Mouse (Mus musculus): ENCODE results near the gene Prkce.

The Prkce gene

GRCm38 (mm10) chr17:86571266-86571665 lies 403.7 kb downstream of the Prkce start:
- in situ Hi-C loops (cut with MboI; ENCODE audit: unreplicated experiment in 2 of 2): no loop called here

DNA sequence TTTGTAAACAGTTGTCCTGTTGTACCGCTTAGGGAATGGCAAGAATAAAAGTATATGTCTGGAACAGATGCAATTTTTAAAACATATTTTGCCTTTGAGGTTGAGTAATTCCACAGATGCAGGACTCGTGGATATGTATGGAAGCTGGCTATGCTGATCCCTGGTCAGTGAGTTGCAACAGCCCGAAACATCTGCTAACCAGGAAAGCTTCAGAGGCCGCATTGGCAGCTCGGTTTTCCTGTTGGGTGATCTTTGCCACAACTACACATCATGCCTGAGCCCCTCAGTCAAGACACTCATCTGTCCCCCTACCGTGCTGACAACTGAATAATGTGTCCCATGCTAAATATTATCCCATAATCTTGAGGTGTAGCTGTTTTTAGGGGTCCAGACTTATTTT lies 404.6 kb downstream of the Prkce start:
- in situ Hi-C loops (cut with MboI; ENCODE audit: unreplicated experiment in 2 of 2): no loop called here

GRCm38 (mm10) chr17:86572576-86572975 lies 405.0 kb downstream of the Prkce start:
- in situ Hi-C loops (cut with MboI; ENCODE audit: unreplicated experiment in 2 of 2): no loop called here

DNA sequence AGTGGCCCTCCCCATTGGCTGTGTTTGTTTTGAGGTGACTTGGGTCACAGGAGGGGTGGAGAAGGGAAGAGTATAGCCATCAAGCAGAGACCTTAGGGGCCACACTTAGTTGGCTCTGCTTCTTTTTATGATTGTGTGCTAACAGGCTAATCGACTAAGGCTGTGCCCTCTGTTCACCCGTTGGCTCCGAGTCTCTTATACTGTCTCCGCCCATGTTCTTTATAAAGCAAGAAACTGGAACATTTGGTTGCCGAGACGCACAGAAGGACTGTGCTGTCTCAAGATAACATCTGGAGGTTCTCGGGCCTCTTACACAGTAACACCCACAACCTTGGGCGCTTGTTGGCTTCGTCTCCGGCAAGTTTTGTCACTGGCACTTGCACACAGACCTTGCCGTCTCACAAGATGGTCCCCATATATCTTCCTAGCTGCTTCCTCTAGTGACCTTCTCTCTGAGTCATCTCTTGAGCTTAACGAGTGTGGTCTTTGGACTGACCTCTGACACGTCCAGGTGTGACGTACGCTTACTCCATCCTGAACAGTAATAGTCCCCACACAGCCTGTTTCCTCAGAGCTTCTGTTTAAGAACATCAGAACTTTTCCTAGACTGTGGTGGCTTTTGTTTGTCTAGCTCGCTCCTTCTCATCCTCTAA lies 406.1 kb downstream of the Prkce start:
- in situ Hi-C loops (cut with MboI; ENCODE audit: unreplicated experiment in 2 of 2): no loop called here

- in situ Hi-C loops (cut with MboI; ENCODE audit: unreplicated experiment in 2 of 2): no loop called here
Observed at GRCm38 (mm10) chr17:86580724-86581123, 413.1 kb downstream of the Prkce start.

GRCm38 (mm10) chr17:86582341-86582740 lies 414.8 kb downstream of the Prkce start:
- in situ Hi-C loops (cut with MboI; ENCODE audit: unreplicated experiment in 2 of 2): no loop called here

DNA sequence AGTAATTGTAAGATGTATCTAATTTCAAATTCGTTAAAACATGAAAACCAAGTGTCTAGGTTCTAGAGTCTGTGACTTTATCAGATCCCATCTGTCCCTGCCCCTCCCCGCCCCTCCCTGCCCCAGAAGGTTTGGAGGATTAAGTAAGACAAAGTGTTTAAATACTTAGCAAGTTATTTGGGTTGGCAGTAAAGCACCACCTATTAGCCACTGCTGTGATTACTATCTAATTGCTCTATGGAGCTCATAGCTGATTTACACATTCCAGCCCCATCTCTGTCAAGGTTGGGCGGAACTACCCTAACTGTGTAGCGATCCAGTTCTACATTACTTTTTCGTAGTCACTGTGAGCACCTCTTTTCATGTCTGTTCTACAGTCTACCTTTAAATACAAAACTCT lies 418.9 kb downstream of the Prkce start:
- in situ Hi-C loops (cut with MboI; ENCODE audit: unreplicated experiment in 2 of 2): no loop called here

DNA sequence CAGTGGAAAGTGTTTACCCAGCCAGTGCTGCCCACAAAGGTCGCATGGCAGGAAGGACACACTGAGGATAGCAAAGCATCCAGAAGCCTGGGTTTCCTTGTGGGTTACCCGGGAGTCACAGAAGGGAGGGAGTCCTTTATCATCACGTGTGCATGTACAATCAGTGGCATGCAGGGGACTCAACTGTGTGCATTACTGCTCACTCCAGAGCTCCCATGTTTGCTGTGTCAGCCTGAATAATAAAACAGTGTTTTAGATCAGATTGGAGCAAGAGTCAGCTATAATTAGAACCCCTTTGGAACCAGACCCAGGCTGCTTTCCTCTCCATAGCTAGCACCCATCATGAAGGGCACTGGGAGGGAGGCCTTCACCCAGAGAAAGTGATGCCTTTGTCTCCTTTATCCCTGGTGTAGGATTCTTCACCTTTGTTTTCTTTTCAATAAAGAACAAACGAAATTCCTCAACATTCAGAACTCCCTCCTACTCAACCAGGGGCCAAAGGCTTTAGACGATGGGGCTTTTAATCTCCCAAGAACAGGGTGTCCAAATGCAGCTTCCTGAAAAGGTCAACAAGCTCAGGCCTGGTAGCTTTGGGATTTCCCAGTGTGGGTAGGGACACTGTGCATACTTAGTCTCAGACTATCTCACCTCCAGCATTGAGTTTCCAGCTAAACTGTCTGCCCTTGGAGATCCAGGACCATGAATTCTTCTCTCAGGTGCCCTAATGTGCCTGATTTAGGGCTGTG lies 421.3 kb downstream of the Prkce start:
- in situ Hi-C loops (cut with MboI; ENCODE audit: unreplicated experiment in 2 of 2): no loop called here

GRCm38 (mm10) chr17:86589681-86590080 lies 422.1 kb downstream of the Prkce start:
- in situ Hi-C loops (cut with MboI; ENCODE audit: unreplicated experiment in 2 of 2): no loop called here

DNA sequence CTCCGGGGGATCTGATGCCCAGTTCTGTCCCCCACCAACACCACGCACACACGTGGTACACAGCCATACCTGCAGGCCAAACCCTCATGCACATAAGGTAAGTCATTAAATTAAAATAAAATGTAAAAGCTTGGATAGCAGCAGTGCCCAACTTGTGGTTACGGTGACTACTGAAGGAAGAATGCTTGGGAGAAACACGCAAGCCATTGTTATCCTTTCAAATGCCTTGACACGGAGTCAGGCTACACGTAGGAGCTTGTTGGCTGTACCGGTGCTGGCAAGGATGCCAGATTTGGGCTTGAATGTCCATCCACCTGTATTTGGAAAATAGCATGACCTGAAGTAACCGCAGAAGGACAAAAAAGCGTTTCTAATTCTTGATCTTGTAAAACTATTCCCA lies 423.7 kb downstream of the Prkce start:
- in situ Hi-C loops (cut with MboI; ENCODE audit: unreplicated experiment in 2 of 2): no loop called here

- in situ Hi-C loops (cut with MboI; ENCODE audit: unreplicated experiment in 2 of 2): no loop called here
Observed at GRCm38 (mm10) chr17:86592991-86593586, 425.5 kb downstream of the Prkce start.

- in situ Hi-C loops (cut with MboI; ENCODE audit: unreplicated experiment in 2 of 2): no loop called here
Observed at GRCm38 (mm10) chr17:86595526-86595925, 427.9 kb downstream of the Prkce start.

DNA sequence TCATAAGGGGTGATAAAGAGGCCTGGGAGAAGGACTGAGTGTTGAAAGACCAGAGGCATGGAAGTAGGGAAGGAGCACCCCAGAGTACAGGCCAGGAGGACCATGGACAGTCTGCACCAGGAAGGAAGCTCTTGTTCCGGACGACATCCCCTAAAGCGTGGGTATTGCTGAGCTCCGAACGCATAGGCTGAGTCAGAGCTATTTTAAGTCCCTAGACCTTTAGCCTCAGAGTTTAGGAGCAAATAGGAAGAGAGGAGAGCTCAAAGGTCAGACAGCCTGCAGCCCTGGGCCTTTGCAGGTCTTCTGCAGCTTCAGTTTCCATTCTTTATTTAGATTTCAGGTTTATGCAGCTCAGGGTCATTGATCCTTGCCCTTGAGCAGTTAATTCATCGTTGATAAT lies 433.5 kb downstream of the Prkce start:
- in situ Hi-C loops (cut with MboI; ENCODE audit: unreplicated experiment in 2 of 2): no loop called here

DNA sequence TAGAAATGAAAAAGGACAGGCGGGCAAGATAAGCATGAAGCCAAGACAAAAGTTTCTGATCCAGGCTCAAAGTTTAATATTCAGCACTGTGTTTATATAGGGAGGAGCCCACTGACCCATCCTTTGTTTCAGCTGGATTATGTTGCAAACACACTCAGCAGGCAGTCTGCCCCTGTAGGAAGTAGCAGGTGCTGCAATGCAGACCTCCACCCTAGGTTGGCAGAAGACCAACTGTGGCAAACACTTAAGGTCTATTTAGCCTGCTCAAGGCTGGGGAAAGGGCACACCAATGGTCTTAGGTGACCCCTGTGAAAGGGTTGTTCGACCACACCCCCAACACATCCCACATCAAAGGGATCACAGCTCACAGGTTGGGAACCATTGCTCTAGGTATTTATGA lies 434.3 kb downstream of the Prkce start:
- in situ Hi-C loops (cut with MboI; ENCODE audit: unreplicated experiment in 2 of 2): no loop called here

GRCm38 (mm10) chr17:86603848-86604444 lies 436.4 kb downstream of the Prkce start:
- in situ Hi-C loops (cut with MboI; ENCODE audit: unreplicated experiment in 2 of 2): no loop called here

GRCm38 (mm10) chr17:86607981-86608380 lies 440.4 kb downstream of the Prkce start:
- in situ Hi-C loops (cut with MboI; ENCODE audit: unreplicated experiment in 2 of 2): no loop called here

DNA sequence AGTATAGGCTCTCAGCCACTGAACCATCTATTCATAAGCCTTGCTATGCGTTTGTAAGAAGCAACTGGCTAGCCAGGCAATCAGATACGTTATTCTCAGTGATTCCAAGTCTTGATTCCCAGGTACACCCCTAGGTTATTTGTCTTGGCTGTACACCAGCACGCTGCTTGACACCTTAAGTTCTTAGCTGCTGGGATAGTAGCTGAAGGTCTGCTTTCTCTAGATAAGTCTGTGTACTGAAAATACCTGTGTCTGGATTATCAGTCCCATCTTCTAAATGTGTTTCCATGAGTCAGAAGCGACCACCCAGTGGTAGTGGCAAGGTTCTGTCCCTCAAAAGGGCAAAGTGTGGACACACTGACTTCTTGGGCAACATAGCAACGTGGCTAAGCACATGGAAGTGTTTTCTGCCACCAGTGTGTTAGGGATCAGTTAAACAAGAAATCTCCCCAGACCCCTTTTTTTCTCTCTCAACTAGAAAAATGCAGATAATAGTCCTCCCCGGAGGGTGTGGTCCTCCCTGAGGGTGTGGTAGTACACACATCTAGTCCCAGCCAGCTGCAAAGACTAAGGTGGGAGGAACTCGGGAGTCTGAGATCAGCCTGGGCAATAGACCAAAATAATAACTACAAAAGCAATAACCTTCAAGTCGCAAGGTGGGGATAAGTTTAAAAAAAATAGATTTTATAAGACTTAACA lies 442.8 kb downstream of the Prkce start:
- in situ Hi-C loops (cut with MboI; ENCODE audit: unreplicated experiment in 2 of 2): no loop called here

DNA sequence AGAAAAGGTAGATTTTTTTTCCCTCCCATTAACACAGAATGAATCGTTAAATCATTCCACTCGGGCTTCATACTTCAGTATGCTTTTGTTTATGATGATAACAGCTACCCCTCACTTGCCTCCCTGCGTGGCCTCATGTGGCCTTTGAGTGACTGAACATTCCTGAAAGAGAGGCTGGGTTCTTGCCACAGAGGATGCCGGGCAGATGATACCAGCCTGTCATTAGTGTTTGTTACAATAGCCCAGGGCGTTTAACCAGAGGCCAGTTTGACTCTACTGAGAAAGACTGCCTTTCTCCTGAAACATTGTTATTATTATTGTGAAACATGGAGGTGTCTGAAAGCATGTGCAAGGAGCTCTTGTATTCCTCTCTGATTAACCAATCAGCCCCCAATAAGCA lies 444.2 kb downstream of the Prkce start:
- in situ Hi-C loops (cut with MboI; ENCODE audit: unreplicated experiment in 2 of 2): no loop called here

GRCm38 (mm10) chr17:86615592-86616291 lies 448.2 kb downstream of the Prkce start:
- in situ Hi-C loops (cut with MboI; ENCODE audit: unreplicated experiment in 2 of 2): no loop called here

GRCm38 (mm10) chr17:86617570-86618237 lies 450.1 kb downstream of the Prkce start:
- in situ Hi-C loops (cut with MboI; ENCODE audit: unreplicated experiment in 2 of 2): no loop called here
